Mouse (Mus musculus) thymus, adult 18-20 months (tissue): ENCODE data around the gene Mylpf.
"Not testable (repeated sequence)": the region's sequence is repeated elsewhere in the genome, so short reads cannot be mapped to it uniquely, and the experiment has no call there.

Experiments
- DNase-seq, 2 experiments: peaks; one replicate each; pipeline ENCODE4 v3.0.0; 2022; ENCODE audit warnings: mixed read lengths in 2 of 2

Mylpf gene

DNA sequence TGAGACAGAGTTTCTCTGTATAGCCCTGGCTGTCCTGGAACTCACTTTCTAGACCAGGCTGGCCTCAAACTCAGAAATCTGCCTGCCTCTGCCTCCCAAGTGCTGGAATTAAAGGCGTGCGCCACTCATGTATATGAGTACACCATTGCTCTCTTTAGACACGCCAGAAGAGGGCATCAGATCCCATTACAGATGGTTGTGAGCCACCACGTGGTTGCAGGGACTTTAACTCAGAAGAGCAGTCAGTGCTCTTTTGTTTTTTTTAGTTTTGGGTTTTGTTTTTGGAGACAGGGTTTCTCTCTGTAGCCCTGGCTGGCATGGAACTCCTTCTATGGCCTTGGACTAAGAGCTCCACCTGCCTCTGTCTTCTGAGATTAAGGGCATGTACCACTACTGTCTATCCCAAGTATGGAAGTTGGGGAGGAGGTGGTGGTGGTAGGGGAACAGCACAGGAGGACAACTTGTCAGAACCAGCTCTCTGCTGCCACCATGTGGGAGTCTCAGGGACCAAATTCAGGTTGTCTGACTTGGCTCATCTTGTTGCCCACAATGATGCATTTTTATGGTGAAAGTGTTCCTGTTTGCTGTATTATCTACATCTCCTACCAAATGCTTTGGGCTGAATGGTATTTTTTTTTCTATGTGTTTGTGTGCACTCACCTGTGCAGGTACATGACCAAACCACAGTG lies 20.1 kb downstream of the Mylpf start:
- DNase-seq: peak; percentile 69 to 80

GRCm38 (mm10) chr7:127231376-127231775 lies 22.7 kb downstream of the Mylpf start:
- no peak for DNase-seq

GRCm38 (mm10) chr7:127231826-127232621 lies 23.3 kb downstream of the Mylpf start:
- no peak for DNase-seq

DNA sequence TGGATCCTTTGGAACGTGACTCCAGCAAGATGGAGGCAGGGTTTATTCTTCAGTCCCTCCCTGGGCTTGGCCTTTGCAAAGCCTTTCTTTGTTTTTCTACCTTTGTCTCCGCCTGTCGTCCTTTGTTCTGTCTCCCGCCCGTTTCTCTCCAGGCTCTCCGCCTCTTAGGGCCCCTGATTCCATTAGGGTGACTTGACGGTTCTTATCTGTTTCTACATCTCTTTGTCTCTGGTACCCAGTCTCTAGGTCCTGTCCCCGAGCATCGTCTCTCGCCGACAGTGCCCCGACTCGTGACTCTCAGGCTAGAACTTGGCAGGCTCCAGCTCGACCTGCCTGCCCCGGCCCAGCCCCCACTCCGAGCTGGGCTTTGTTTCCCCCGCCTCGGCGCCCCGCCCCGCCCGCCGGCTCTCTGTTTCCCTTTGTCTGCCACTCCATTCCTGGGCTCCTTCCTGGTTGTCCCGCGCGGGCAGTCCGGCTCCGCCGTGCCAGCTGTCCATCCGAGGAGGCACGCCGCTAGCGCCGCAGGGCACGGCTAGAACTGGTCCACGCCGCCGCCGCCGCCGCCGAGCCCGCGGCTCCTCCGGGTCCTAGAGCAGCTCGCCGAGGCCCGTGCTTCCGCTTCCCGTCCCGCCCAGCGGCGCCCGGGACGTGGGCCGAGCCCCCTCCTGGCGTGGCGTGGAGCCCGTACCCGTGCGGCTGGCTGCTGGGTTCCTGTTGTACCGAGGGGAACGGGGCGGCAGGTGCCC lies 24.1 kb downstream of the Mylpf start, which contains the start of the genes Zfp553 and Sept1:
Zfp553 (plus strand) TSS at position 440 of the 746 bp plus-strand sequence.
Sept1 (minus strand) TSS at position 509 of the 746 bp plus-strand sequence.
- DNase-seq: peak; percentile 76 to 82

GRCm38 (mm10) chr7:127233368-127233749 lies 24.7 kb downstream of the Mylpf start:
- DNase-seq: no peak

DNA sequence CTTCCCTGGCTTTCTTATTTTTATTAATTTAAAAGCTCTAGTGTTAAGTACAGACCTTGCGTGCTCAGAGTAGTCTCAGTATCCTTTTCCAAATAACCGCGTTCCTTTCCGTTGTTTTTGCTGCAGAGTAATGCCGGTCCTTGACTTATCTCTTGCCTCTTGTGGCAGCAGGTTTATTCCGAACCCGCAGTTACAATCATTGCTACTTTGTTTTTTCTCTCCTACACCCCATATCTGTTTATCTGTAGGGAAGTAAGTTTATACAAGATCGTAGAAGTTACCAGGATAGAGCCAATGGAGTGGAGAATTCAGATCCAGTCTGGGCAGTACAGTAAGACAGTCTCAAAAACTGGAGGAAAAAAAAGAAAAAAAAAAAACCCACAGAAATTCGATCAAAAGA lies 25.1 kb downstream of the Mylpf start:
- no peak for DNase-seq

GRCm38 (mm10) chr7:127234777-127235176 lies 26.1 kb downstream of the Mylpf start:
- DNase-seq: no peak

DNA sequence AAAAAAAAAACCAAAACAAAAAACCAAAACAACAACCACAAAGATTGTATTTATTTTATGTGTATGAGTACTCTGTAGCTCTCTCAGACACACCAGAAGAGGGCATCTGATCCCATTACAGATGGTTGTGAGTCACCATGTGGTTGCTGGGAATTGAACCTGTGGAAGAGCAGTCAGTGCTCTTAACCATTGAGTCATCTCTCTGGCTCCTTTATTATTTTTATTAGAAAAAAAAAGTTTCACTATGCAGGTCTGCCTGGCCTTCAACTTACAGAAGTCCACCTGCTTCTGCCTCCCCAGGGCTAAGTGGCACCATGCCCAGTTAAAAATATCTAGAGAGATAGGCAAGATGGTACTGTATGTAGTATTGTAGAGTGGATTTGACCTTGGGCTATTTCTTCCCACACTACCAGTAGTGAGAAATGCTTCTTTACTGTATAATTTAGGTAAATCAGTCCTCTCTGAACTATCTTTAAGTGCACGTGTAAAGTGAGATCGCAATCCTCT lies 34.7 kb downstream of the Mylpf start:
- DNase-seq: no peak

- DNase-seq: peak; percentile 86 to 88
Measured at GRCm38 (mm10) chr7:127243870-127244657, 35.4 kb downstream of the Mylpf start, which contains the start of gene Zfp771. Gene Zfp771, plus strand, starts transcription at chr7:127244274.

DNA sequence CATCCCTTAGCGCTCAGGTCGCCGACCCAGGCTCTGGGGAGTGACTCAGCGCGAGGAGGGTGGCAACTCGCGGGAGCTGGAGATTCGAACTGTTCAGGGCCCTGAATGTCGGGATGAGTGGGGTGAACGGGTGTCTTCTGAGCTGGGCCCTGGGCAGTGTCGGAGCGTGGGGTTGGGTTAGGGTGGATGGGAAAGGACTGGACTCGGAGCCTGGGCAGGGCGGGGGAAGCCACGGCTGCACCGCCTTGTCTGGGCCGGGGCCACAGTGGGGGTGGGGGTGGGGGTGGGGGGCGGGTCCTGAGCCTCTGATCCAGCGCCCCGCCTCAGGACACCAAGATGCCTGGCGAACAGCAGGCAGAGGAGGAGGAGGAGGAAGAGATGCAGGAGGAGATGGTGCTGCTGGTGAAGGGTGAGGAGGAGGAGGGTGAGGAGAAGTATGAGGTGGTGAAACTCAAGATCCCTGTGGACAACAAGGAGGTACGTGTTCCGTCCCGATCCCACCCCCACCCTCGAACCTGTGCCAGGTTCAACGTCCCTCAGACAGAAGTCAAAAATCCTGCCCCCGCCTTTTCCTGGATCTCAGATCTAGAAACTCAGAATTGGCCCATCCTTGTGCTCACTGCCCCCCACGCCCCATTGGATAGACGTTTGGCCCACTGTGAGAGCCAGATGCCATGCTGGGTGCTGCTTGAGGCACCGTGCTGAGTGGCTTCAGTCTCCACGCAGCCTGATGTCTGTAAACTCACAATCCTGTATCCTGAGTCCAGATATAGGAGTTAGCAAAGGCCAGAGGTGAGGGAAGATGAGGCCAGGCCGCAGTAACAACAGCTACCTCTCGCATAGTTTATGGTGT lies 36.2 kb downstream of the Mylpf start:
- DNase-seq: no peak

- not testable (repeated sequence) for DNase-seq
Measured at GRCm38 (mm10) chr7:127250511-127250910, 41.8 kb downstream of the Mylpf start.

GRCm38 (mm10) chr7:127252414-127252813 lies 43.7 kb downstream of the Mylpf start:
- DNase-seq: peak in 1 of 2 experiments; percentile 23

DNA sequence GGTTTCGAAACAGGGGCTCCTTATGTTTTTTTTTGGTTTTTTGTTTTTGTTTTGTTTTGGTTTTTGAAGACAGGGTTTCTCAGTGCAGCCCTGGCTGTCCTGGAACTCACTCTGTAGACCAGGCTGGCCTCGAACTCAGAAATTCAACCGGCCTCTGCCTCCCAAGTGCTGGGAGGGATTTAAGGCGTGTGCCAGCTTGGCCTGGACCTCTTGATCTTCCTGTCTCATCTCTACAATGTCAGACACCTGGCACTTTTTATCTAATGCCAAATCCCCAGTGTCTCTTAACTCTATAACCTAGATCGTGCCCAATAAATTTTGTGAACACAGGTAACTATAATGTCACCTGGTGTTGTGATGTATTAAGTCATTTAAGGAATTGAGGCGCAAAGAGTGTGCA lies 44.7 kb downstream of the Mylpf start:
- peak in 1 of 2 experiments; percentile 22 for DNase-seq

DNA sequence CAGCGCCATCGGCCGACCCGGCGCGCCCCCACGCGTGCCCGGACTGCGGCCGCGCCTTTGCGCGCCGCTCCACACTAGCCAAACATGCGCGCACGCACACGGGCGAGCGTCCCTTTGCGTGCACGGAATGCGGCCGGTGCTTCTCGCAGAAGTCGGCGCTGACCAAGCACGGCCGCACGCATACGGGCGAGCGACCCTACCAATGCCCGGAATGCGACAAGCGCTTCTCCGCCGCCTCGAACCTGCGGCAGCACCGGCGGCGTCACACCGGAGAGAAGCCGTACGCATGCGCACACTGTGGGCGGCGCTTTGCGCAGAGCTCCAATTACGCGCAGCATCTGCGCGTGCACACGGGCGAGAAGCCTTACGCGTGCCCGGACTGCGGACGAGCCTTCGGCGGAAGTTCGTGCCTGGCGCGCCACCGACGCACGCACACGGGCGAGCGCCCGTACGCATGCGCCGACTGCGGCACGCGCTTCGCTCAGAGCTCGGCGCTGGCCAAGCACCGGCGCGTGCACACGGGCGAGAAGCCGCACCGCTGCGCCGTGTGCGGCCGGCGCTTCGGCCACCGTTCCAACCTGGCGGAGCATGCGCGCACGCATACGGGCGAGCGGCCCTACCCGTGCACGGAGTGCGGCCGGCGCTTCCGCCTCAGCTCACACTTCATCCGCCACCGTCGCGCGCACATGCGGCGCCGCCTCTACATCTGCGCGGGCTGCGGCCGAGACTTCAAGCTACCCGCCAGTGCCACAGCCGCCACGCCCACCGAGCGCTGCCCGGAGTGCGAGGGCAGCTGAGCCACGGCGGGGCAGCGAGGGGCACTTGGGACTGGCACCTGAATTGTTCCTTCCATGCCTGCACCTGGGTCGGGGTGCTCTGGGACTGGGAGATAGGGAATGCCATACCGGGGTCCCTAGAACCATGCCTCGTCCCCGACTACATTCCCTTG lies 45.4 kb downstream of the Mylpf start:
- peak; percentile 91 to 93 for DNase-seq

- DNase-seq: no peak
Measured at GRCm38 (mm10) chr7:127255008-127255407, 46.3 kb downstream of the Mylpf start.

DNA sequence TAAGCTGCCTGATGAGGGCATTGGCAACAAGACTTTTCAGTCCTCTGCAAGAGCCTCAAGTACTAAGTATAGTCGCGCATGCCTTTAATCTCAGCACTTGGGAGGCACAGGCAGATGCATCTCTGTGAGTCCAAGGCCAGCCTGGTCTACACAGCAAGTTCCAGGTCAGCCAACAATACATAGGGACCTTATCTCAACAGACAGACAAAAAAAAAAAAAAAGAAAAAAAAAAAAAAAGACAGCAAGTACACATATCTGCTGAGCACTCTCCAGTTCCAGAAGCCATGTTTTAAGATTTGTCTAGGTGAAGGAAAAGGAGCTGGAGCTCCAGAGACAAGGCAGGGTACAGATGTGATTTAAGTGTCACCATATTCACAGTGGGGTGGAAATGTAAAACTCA lies 47.3 kb downstream of the Mylpf start:
- no peak for DNase-seq

DNA sequence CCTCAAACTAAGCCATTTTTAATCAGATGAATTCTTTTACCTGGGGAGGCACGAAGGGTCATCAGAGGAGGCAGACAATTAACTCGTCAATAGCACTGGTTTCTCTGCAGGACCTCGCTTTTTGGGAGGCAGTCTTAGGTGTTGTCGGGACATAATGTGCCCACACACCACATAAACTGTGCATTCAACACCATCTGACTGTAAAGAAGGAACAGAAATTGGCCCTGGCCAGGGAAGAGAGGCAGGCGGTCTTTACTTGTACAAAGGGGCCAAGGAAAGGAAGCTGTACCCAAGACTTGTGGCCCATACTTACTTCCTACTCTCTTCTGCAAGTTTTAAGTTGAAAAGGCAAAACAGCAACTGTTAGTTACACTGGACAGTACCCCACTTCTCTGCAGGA lies 47.8 kb downstream of the Mylpf start:
- DNase-seq: no peak

DNA sequence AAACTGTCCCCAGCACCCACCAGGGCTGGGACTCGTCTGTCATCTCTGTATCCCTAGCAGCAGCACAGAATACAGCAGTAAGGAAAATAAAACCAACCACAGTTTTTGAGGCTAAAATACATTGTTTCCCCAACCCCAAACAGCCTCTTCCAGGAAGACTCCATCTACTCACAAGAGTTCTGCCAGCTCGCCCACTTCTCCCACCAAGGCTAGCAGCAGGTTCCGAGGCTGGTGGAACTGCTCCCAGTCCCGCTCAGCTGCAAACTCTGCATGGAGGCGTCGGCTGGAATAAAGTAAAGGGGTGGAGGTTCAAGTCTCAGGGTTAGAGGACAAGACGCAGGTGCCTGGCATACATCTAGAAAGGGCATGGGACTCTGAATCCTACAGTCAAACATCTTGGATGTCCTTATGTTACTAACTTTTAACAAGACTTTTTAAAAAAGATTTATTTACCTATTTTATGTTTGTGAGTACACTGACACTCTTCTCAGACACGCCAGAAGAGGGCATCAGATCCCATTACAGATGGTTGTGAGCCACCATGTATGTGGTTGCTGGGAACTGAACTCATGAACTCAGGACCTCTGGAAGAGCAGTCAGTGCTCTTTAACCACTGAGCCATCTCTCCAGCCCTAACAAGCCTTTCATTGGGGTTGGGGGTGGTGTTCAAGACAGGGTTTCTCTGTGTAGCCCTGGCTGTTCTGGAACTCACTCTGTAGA lies 50.7 kb downstream of the Mylpf start:
- no peak for DNase-seq
